Mouse (Mus musculus): ENCODE data around the gene Tmem239.

Gene Tmem239

GRCm38 (mm10) chr2:130452266-130452665, 46.0 kb downstream of the Tmem239 start:
- DNase-seq, result no peak

GRCm38 (mm10) chr2:130453421-130453820, 47.1 kb downstream of the Tmem239 start:
- no peak for DNase-seq

- DNase-seq, result no peak
Observed at GRCm38 (mm10) chr2:130454748-130455370, 48.6 kb downstream of the Tmem239 start.

All from embryo, embryonic 11 days (tissue).